Mouse (Mus musculus) neural tube, embryonic 12.5 days (tissue): ENCODE results near the gene Arhgef17. TPM values are rescaled to one million over a fixed set of nuclear protein-coding genes. Genes with fewer than 3 reads are reported as not detected.

Source experiments
- ATAC-seq: fragments of 200-750 bp; cut with Nextera tagmentation; 2 replicates; pipeline ENCODE4 v1.8.0; 2017; ENCODE audit warnings: low read depth, mild to moderate bottlenecking, moderate TSS enrichment, moderate library complexity; ENCODE audit not compliant: low FRiP score
- H3K27ac ChIP-seq: fragments of 300-500 bp; sonication (generic); 2 replicates; pipeline ENCODE4 v1.5.1; 2016
- H3K27me3 ChIP-seq: fragments of 300-500 bp; sonication (generic); replicated peaks from 2 replicates; pipeline ENCODE4 v1.6.1; 2016; ENCODE audit warnings: mild to moderate bottlenecking
- H3K36me3 ChIP-seq: fragments of 300-500 bp; sonication (generic); 2 replicates; pipeline ENCODE4 v1.6.1; 2016; ENCODE audit warnings: mild to moderate bottlenecking
- H3K4me1 ChIP-seq: fragments of 300-500 bp; sonication (generic); 2 replicates; pipeline ENCODE4 v1.6.1; 2016
- H3K4me2 ChIP-seq: fragments of 300-500 bp; sonication (generic); replicated peaks from 2 replicates; pipeline ENCODE4 v1.6.1; 2016; ENCODE audit warnings: mild to moderate bottlenecking
- H3K4me3 ChIP-seq: fragments of 300-500 bp; sonication (generic); 2 replicates; pipeline ENCODE4 v1.5.1; 2016
- H3K9ac ChIP-seq: fragments of 300-500 bp; sonication (generic); 2 replicates; pipeline ENCODE4 v1.6.1; 2016; ENCODE audit warnings: mild to moderate bottlenecking
- H3K9me3 ChIP-seq: fragments of 300-500 bp; sonication (generic); 2 replicates; pipeline ENCODE4 v1.6.1; 2016; ENCODE audit warnings: mild to moderate bottlenecking
- WGBS: fragments of 180-500 bp; shearing (Covaris S2); methylation state at CpG from one replicate; pipeline ENCODE4 v1.1.7; 2016; 5-methylcytosine and 5-hydroxymethylcytosine counted together
- polyA plus RNA-seq: library from polyadenylated mRNA; unstranded; fragments of >200 nt; fragmentation: Nextera tagmentation; extraction: Ambion mirVana; gene quantifications from 2 replicates; pipeline ENCODE4 v1.2.1, GENCODE M21; 2016

Gene Arhgef17
- polyA plus RNA-seq, 1 experiment from 2014 or later, result 7.9 TPM

DNA sequence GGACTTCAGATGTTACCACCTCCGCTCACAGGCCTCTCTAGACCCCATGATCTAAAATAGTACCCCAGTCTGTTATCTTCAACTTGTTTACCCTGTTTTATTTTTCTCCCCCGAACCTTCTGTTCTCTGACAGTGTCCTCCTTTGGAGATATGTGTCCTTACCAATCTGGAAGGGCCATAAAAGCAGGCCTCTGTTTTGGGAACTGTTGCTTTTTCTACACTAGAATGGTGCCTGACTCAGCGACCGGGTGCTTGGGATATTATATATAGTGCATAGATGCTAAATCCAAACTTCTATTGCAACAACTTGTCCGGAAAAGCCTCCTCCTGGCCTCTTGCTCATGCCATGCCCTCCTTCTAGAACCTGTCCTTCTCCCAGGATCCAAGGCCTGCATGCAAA is 7.7 kb downstream of the Arhgef17 start:
- ATAC-seq, result no peak
- peak overlapping the region; percentile 87 for H3K4me2 ChIP-seq
- H3K27me3 ChIP-seq, result peaks cover 4% of the 10 kb centered on the region; the same call in 1 of the 2 replicates
- H3K9me3 ChIP-seq, result no peaks in the 10 kb centered on the region
- no peak overlapping the region for H3K27ac ChIP-seq
- peaks cover 12% of the 10 kb centered on the region; the same call in 1 of the 2 replicates for H3K36me3 ChIP-seq
- H3K4me1 ChIP-seq, result peaks cover 77% of the 10 kb centered on the region
- WGBS, result 90% methylated on average over 5 of the region's 5 CpGs
- no peak overlapping the region for H3K4me3 ChIP-seq
- no peak overlapping the region for H3K9ac ChIP-seq

DNA sequence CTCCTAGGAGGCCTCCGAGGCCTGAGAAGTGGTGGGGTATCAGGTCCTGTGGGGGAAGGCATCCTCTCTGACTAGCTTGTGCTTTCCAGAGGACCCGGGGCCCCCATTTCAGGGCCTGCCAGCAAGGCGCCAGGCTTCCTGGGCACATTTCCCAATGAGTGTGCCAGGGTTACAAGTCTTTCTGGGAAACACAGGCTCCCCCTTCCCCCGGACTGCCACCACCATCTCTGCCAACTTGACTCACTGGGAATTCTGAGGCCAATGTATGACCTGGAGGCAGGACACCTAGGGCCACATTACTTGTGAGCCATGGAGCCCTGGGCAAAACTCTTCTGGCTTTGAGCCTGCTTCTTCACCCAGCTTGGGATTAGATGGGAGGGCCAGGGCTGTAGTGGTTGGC is 9.0 kb downstream of the Arhgef17 start:
- peaks cover 12% of the 10 kb centered on the region; the same call in 1 of the 2 replicates for H3K36me3 ChIP-seq
- H3K9ac ChIP-seq, result no peak overlapping the region
- no peak overlapping the region for H3K4me2 ChIP-seq
- no peaks in the 10 kb centered on the region for H3K9me3 ChIP-seq
- H3K27me3 ChIP-seq, result no peaks in the 10 kb centered on the region
- H3K4me3 ChIP-seq, result no peak overlapping the region
- 93% methylated on average over 4 of the region's 4 CpGs for WGBS
- H3K4me1 ChIP-seq, result peaks cover 77% of the 10 kb centered on the region
- no peak overlapping the region for H3K27ac ChIP-seq
- ATAC-seq, result no peak

DNA sequence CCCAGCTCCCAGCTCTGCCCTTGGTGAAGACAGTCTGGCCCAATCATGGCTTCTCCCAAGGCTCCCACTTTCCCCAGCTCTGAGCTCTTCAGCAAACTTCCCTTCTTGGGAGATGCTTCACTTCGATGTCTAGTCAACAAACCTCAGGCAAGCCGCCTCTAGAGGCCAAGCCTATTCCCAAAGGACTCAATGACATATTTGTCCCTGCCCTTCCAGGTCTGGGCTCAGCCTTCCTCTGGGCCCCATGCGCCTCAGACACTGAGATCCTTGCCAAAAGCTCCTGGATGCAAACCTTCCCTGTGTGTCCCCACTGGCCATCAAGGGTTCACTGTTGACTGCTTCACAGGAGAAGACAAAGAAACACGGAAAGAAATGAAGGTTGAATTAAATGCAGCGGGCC is 10.6 kb downstream of the Arhgef17 start:
- 95% methylated on average over 5 of the region's 5 CpGs for WGBS
- Histone ChIP-seq H3K4me2 (no peak overlapping the region), H3K9ac (no peak overlapping the region), H3K4me3 (no peak overlapping the region), H3K9me3 (no peaks in the 10 kb centered on the region), H3K36me3 (peaks cover 12% of the 10 kb centered on the region; the same call in 1 of the 2 replicates), H3K27ac (no peak overlapping the region), H3K27me3 (no peaks in the 10 kb centered on the region), H3K4me1 (peaks cover 66% of the 10 kb centered on the region)
- ATAC-seq, result no peak

DNA sequence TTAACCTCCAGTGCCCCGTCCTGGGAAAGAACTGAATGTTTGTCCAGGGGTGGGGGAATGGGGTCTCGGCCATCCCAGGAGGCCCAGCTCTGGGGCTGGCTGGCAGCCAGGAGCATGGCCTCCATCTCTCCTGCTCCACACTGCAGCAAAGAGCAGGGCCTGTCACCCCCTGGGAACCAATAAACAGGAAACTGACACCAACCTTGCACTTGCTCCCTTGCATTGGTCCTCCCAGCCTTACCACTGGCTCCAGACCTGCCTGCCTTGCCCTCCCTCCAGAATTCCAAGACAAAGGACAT is 12.1 kb downstream of the Arhgef17 start:
- no peaks in the 10 kb centered on the region for H3K27me3 ChIP-seq
- H3K27ac ChIP-seq, result no peak overlapping the region
- WGBS, result 12% methylated on average over 2 of the region's 2 CpGs
- no peak for ATAC-seq
- H3K4me2 ChIP-seq, result peak overlapping the region; percentile 36
- peaks cover 12% of the 10 kb centered on the region; the same call in 1 of the 2 replicates for H3K36me3 ChIP-seq
- no peaks in the 10 kb centered on the region for H3K9me3 ChIP-seq
- H3K9ac ChIP-seq, result no peak overlapping the region
- peaks cover 50% of the 10 kb centered on the region for H3K4me1 ChIP-seq
- H3K4me3 ChIP-seq, result no peak overlapping the region

DNA sequence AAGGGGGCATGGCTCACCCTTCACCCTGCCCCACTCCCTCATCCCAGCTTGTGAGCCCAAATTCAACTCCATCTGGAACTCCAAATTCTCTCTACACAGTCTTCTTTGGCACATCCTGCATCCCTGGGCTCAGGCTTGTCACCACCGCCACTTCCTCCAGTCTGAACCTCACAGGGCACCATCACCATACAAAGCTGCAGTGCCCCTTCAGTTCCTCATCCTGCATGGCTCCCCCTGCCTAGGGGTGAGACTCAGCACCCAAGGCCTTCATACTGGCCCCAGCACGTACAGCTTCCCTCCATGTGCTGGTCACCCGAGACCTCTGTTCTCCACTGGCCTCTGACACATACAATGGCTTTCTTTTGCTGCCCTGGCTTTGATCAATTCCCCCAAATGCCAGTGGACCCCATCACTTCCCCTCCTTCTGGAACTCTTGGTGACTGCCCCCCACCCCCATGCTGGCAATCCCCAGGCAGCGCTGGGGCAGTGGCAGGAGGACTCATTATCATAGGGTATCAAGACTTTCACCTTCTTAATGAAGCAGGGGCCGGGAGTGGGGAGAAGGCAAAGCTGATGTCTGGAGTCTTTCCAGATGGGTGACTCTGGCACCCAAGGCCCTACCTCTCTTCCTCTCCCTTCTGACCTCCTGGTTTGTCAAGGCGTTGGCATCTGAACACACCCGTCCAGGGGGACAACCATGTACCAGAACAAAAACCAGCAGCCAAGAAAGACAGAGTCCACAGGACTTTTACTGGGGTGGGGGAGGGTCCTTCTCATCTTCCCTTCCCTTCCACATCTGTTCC is 12.7 kb downstream of the Arhgef17 start:
- Histone ChIP-seq H3K4me1 (peaks cover 45% of the 10 kb centered on the region), H3K4me3 (no peak overlapping the region), H3K9ac (no peak overlapping the region), H3K27ac (no peak overlapping the region), H3K27me3 (no peaks in the 10 kb centered on the region), H3K4me2 (peak overlapping the region; percentile 36), H3K9me3 (no peaks in the 10 kb centered on the region), H3K36me3 (peaks cover 12% of the 10 kb centered on the region; the same call in 1 of the 2 replicates)
- 61% methylated on average over 7 of the region's 7 CpGs for WGBS
- no peak for ATAC-seq

DNA sequence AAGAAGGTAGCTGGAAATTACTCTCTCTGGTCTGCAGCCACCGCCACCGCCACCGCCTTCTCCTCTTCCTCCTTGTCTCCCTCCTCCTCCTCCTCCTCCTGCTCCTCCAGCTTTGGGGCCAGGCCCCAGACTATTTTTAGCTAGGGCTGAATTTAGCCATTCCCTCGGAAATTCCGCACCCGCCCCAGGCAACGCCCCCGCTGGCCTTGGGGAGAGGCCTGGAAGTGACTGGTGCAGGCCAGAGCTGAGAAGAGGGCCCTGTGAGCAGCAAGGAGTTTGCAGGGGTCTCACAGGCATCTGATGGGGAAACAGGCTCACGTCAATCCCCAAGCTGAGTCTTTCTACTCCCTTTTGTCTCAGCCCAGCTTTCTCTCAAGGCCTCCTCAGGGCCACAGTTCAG is 13.7 kb downstream of the Arhgef17 start:
- H3K36me3 ChIP-seq, result peaks cover 12% of the 10 kb centered on the region; the same call in 1 of the 2 replicates
- no peak overlapping the region for H3K27ac ChIP-seq
- no peak overlapping the region for H3K4me3 ChIP-seq
- no peaks in the 10 kb centered on the region for H3K9me3 ChIP-seq
- no peak for ATAC-seq
- no peak overlapping the region for H3K4me2 ChIP-seq
- no peaks in the 10 kb centered on the region for H3K27me3 ChIP-seq
- H3K9ac ChIP-seq, result 0 out of 2 replicates have a peak overlapping the region, but pooled peaks have one; percentile 13
- WGBS, result 54% methylated on average over 9 of the region's 9 CpGs
- H3K4me1 ChIP-seq, result peaks cover 36% of the 10 kb centered on the region

DNA sequence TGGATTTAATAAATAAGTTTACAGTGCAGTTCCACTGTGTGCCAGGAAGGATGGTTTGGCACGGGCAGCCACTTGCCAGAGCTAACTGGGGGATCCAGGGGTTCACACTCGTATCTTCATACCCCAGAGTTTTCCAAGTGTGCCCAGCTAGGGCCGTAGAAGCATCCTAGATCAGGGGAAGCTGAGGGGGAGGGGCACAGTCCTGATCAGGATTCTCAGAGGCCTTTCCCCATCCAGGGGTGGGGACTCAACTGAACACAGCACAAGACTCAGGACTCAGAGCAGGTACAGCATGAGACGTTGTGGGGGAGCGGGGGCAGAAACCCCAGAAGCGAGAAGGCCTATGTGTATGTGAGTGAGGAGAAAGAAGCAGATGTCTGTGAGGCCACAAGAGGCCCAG is 14.2 kb downstream of the Arhgef17 start:
- Histone ChIP-seq H3K9me3 (no peaks in the 10 kb centered on the region), H3K4me1 (peaks cover 32% of the 10 kb centered on the region), H3K36me3 (peaks cover 10% of the 10 kb centered on the region; the same call in 1 of the 2 replicates), H3K27me3 (no peaks in the 10 kb centered on the region), H3K4me2 (no peak overlapping the region), H3K9ac (0 out of 2 replicates have a peak overlapping the region, but pooled peaks have one; percentile 13), H3K4me3 (no peak overlapping the region), H3K27ac (no peak overlapping the region)
- WGBS, result 77% methylated on average over 6 of the region's 6 CpGs
- no peak for ATAC-seq

DNA sequence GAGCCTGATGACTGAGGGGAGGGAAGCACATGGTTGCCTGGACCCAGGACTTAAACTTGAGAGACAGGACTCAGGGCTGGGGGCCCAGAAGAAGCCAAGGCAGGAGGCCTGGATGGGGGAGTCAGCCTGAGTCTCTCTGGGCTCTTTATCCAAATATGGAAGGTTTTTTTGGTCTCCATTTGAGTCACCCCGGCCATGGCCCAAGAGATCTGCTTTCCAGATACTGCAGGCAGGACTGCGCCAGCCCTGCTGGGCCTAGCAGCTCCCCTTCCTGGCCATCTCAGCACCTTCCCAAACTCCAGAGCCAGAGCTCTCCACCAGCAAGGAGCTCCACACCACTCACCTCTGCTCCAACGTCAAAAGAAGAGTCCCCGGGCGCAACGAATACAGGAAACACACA is 15.4 kb downstream of the Arhgef17 start:
- no peak overlapping the region for H3K4me2 ChIP-seq
- no peak overlapping the region for H3K27ac ChIP-seq
- no peak for ATAC-seq
- no peaks in the 10 kb centered on the region for H3K27me3 ChIP-seq
- peaks cover 37% of the 10 kb centered on the region for H3K4me1 ChIP-seq
- H3K36me3 ChIP-seq, result peaks cover 4% of the 10 kb centered on the region; the same call in 1 of the 2 replicates
- 87% methylated on average over 6 of the region's 6 CpGs for WGBS
- H3K9me3 ChIP-seq, result no peaks in the 10 kb centered on the region
- H3K9ac ChIP-seq, result no peak overlapping the region
- no peak overlapping the region for H3K4me3 ChIP-seq

DNA sequence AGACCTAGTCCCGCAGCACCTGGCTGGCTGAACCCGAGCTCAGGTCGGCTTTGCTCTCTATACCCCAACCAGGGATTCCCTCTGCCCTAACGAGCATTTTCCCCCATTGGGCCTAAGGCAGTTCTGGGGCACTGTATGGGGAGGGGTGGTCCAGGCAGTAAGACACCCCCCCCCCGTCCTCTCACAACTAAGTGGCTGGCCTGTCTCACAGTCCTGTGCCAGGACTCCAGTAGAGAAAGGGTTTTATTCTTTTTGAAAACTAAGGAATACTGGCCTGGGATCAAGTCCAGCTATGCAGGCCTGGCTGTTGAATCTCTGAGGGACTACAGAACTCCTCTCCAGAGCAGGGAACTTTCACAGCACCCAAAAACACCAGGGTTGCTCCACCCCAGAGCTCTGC is 16.7 kb downstream of the Arhgef17 start:
- no peaks in the 10 kb centered on the region for H3K27me3 ChIP-seq
- no peak overlapping the region for H3K9ac ChIP-seq
- WGBS, result 87% methylated on average over 5 of the region's 5 CpGs
- no peaks in the 10 kb centered on the region for H3K36me3 ChIP-seq
- H3K4me1 ChIP-seq, result peaks cover 44% of the 10 kb centered on the region
- no peak overlapping the region for H3K4me3 ChIP-seq
- H3K4me2 ChIP-seq, result no peak overlapping the region
- H3K27ac ChIP-seq, result no peak overlapping the region
- H3K9me3 ChIP-seq, result no peaks in the 10 kb centered on the region
- no peak for ATAC-seq

DNA sequence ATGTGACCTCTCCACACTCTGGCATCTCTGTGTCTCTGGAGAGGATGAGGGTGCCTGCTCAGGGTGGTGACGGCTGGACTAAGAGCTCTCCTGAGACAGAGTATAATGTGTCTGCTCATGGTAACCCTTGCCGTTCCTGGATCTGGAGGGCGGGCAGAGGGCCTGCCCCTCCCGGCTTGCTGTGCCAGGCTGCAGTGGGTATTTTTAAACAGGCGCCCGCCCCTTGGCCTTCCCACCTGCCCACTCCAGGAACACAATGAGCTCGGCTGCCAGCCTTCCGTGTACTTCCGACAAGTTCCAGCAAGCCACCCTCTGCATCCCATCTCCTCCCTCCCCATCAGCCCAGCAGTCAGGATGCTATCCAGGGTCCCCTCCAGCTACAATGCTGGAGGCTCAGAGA is 20.1 kb downstream of the Arhgef17 start:
- WGBS, result 51% methylated on average over 9 of the region's 9 CpGs
- no peak for ATAC-seq

DNA sequence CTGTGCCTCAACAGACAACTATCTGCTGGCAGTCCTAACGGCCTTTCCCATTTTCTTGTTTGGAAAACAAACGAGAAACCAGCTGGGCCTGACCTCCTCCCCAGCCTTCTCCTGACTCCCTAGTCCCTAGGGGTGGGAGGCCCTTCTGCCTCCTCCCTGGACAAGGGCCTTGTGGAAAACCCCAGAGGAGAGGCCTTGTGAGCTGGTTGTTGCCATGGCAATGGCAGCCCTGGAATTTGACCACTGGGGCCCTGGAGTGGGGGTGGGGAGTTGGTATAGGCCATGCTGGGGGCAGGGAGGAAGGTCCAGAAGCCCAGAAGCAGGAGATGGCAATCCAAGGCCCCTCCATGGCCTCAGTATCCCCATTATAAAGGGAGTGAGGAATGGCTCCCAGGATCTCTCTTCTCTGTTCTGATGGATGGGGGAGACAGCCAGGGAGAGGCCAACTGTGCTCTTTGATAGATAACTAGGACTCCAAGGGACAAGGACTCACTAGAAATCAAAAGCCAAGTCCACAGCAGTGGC is 20.6 kb downstream of the Arhgef17 start:
- 0 out of 2 replicates have a peak overlapping the region, but pooled peaks have one; percentile 27 for H3K9ac ChIP-seq
- H3K36me3 ChIP-seq, result no peaks in the 10 kb centered on the region
- 4% methylated on average over 2 of the region's 2 CpGs for WGBS
- ATAC-seq, result no peak
- H3K9me3 ChIP-seq, result no peaks in the 10 kb centered on the region
- H3K4me3 ChIP-seq, result no peak overlapping the region
- H3K4me1 ChIP-seq, result peaks cover 27% of the 10 kb centered on the region
- no peak overlapping the region for H3K27ac ChIP-seq
- H3K4me2 ChIP-seq, result peak overlapping the region; percentile 22; the same call in 1 of the 2 replicates
- H3K27me3 ChIP-seq, result no peaks in the 10 kb centered on the region

More for the DNA sequence above, 20.1 kb downstream of the Arhgef17 start:
- Histone ChIP-seq H3K36me3 (no peaks in the 10 kb centered on the region), H3K4me2 (0 out of 2 replicates have a peak overlapping the region, but pooled peaks have one; percentile 22), H3K4me1 (peaks cover 27% of the 10 kb centered on the region), H3K27me3 (no peaks in the 10 kb centered on the region), H3K27ac (no peak overlapping the region), H3K9ac (no peak overlapping the region), H3K4me3 (no peak overlapping the region), H3K9me3 (no peaks in the 10 kb centered on the region)

DNA sequence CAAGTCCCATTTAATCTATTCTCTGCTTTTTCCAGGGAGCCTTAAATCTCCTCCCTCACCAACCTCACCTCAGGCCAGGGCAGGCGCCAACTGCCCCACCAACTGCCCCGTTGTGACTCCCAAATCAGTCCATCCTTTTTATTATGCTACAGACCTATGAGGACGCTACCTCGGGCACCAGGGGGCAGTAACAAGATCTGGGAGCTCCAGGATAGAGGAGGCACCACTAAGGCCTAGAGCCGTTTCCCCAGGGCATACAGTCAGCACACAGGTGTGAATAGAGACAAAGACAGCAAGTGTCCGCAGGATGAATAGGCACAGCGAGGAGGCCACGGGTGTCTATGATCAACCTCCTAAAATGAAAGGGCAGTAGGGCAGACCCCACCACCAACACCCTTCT is 23.3 kb downstream of the Arhgef17 start:
- Histone ChIP-seq H3K27me3 (no peaks in the 10 kb centered on the region), H3K4me1 (peaks cover 27% of the 10 kb centered on the region), H3K27ac (no peak overlapping the region), H3K36me3 (no peaks in the 10 kb centered on the region), H3K9ac (no peak overlapping the region), H3K4me3 (no peak overlapping the region), H3K9me3 (no peaks in the 10 kb centered on the region), H3K4me2 (no peak overlapping the region)
- no peak for ATAC-seq
- 44% methylated on average over 8 of the region's 8 CpGs for WGBS
